Mouse (Mus musculus) cerebellum, postnatal 14 days (tissue): Measurements from ENCODE around the gene Irx3.

Experiments used
- DNase-seq, 2 experiments: peaks; one replicate each; pipeline ENCODE4 v3.0.0; 2021; ENCODE audit warnings: mixed read lengths in 2 of 2

Irx3 gene

DNA sequence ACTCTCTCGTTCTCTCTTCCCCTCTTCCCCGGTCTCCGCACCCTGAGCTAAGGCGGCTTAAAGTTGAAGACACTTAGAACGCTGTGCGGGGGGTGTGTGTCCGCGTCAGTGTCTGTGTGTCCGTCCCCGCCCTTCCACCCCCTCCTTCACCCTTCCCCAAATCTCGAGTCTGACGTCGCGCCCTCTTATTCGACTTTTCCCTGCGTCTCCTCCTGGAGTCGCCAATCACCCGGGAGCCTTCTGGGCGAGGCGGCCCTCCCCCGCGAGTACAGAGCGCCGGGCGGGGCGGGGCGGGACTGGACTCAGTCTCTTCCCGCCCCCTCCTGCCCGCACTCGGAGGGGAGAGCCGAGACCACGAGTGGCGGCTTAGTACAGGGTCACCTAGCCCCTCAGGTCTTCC, at the start of gene Irx3:
Gene Irx3 (minus strand): TSS at position 229 of the 400 bp plus-strand sequence.
- DNase-seq, result peak; percentile 66 to 73

- DNase-seq, result no peak
Observed at GRCm38 (mm10) chr8:91851359-91851758, 49.5 kb upstream of the Irx3 start.

DNA sequence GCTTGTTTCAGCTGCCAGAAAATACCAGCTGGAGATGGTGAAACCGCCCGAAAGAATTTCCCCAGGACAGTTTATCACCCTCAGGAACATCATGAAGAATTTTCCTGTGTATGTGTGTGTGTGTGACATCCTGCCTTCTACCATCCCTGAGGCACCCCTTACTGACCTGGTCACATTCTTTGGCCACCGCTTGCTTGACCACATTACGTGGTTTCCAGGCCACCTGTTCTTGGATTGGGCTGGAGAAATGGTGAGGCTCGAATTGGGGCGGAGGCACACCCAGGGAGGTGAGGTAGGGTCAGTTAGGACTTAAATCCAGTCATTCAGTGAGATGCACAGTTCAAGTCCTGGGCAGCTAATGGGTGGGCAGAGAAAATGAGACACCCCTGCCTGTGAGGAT, 48.1 kb upstream of the Irx3 start:
- DNase-seq, result no peak

GRCm38 (mm10) chr8:91849529-91849928, 47.7 kb upstream of the Irx3 start:
- no peak for DNase-seq

- DNase-seq, result no peak
Observed at GRCm38 (mm10) chr8:91845641-91846040, 43.8 kb upstream of the Irx3 start.

DNA sequence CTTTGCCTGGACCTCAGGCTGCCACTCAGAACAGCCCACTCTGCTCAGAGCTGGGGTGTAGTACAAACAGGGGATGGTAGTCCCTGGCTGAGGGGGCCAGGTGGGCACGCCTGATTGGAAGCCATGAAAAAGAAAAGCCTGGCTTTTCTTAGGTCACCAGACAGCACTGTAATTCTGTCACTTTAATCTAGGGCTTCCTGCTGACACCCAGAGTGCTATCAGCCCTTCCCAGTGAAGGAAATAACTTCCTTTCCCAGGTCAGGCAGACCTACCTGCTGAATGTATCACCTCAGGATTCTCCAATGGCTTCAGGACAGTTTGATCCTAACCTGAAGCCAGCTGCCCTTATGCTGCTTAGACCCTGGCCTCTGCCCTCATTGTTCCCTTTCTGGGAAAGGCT, 35.3 kb upstream of the Irx3 start:
- DNase-seq, result no peak

GRCm38 (mm10) chr8:91836685-91837084, 34.8 kb upstream of the Irx3 start:
- no peak for DNase-seq

DNA sequence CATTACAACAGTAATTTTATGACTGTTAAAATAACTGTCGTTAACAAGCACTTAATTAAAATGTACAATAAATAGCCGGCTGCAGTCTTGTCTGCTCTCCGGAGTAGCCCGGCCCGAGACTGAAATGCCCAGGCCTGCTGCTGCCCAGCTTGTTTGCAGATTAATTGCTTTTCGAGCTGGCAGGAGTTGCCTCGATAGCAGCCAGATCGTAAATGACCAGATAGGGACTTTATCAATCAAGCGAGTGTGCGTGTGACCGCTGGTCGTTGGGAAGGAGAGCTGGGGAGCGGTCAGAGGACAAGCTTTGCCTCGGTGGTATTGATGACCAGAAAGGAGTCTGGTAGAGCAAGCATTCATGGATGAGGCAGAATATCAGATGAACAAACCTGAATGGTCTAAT, 25.8 kb upstream of the Irx3 start:
- DNase-seq, result peak; percentile 20 to 34

DNA sequence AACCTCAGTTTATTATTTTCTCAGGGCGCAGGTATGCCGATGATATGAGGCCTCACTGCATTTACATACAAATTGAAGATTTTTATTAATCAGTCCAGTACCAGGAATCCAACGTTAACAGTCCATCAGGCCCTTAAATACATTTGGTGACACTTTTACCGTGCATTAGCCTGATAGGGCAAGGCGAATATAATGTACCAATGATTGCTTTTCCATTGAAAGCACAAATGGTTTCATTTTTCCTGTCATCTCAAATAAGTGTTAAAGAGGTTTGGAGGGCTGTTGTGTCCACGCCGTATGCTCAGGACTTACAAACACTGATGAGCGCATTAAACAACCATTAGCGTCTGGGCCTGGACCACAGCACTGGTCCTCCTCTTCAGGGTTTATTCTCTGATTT, 25.3 kb upstream of the Irx3 start:
- no peak for DNase-seq

DNA sequence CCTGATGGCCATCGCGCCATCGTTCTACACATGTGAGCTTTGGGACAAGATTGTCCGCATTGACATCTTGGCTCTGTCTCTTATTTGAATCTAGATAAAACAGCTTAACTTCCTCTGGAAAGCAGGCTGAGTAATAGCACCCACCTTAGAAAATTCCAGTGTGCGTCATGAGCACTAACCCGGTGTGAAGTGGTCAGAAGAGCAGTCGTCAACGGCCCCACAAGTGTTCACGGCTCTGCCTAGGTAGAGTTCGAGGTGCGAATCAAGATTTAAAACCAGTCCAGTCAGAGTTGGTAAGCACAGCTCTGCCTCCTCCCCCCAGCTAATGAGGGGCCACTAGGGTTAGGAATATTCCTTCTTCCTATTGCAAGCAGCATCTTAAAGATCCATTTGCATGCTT, 21.5 kb upstream of the Irx3 start:
- DNase-seq, result no peak

GRCm38 (mm10) chr8:91822746-91823145, 20.9 kb upstream of the Irx3 start:
- no peak for DNase-seq

DNA sequence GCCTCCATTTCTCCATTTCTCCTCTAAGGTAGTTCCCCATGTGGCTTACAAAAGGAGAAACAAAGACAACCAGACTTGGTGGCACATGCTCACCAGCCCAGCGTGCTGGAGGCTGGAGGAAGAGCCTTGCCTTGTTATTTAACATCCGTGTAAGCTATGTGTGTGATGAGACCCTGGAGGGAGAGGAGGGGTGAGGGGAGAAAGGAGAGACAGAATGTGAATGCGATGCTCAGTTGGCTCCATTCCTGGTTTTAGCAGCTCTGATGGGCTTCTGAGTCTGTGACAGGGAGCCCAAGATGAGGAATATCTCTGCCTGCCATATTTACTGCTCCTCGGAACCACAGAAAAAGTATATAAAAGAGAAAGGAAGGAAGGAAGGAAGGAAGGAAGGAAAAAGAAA, 20.1 kb upstream of the Irx3 start:
- no peak for DNase-seq

DNA sequence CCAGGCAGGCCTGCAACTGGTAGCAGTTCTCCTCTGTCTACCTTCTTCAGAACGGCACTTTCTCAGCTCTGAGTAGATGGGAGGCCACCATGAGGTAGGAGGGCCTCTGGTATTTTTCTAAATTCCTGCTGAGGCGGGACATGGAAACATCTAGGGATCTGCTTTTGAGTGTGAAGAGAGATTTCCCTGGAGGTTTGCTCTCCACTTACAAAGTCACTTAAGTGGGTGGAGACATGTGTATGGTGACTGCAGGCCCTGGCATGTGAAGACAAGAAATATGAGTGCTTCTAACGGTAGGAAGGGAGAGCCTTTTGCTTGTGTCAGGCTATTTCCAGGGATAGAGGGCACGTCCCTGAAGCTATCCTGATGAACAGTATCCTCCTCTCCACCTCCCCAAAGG, 17.9 kb upstream of the Irx3 start:
- DNase-seq, result no peak

DNA sequence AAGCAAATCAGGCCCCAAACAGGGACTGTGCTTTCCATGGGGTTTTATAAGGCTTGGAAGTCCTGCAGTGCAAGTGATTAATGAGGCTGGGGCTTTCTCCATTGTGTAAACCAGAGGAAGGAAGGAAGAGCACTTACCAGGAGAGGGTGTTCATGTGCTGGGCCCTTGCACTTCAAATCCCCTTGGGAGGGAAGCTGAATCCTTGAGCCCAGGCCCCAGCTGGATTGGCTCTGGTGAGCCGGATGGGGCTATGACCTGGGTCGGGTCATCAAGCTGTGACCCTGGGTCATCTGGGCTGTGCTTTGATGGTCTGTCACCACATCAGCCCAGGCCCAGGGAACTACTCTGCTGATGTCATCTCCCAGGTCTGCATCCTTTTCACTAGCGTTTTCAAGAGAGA, 16.9 kb upstream of the Irx3 start:
- DNase-seq, result no peak

DNA sequence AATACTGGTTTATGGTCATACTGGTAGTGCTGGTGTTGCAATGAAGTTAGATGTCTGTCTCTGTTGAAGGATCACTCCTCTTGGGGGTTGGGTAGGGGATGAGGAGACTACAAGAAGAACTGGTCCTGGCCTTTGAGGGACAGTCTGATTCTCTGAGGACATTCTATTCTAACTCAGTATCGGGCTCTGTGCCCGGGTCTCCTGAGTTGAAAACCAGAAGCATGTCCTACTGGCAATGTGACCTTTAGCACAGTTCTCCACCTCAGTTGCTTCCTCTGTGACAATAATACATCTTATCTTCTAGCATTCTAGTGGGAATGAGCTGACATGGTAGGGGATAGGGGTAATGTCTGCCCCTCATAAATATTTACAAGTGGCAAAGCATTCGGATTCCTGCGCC, 12.2 kb upstream of the Irx3 start:
- DNase-seq, result no peak

DNA sequence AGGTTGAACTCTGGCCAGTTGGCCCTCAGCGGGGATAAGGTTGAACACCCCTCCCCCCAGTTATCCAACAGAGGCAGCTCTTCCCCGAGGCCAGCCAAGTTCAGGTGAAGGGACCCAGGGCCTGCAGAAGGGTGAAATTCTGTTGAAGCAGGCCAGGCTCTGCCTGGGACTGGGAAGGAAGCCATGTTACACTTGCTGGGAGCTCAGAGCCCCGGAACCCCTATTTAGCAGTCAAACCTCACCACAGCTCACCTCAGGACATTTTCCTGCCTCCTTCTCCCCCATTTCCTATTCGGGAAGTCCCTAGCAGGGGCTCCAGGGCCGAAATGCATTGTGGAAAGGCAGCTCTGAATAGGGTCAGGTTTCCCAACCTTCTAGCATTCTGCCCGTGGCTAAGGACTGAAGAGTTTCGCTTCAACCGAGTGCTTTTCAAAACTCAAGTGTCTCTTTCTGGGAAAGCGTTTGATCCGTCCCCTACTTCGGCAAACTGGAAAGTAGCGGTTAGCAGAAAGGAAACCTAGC, 4.9 kb upstream of the Irx3 start:
- no peak for DNase-seq

- DNase-seq, result peak in 1 of 2 experiments; percentile 25
Observed at GRCm38 (mm10) chr8:91806084-91806719, 4.3 kb upstream of the Irx3 start.

GRCm38 (mm10) chr8:91805254-91805671, 3.4 kb upstream of the Irx3 start:
- DNase-seq, result peak in 1 of 2 experiments; percentile 41

GRCm38 (mm10) chr8:91804403-91805253, 2.8 kb upstream of the Irx3 start:
- DNase-seq, result no peak

- DNase-seq, result no peak
Observed at GRCm38 (mm10) chr8:91803515-91804402, 1.9 kb upstream of the Irx3 start.

DNA sequence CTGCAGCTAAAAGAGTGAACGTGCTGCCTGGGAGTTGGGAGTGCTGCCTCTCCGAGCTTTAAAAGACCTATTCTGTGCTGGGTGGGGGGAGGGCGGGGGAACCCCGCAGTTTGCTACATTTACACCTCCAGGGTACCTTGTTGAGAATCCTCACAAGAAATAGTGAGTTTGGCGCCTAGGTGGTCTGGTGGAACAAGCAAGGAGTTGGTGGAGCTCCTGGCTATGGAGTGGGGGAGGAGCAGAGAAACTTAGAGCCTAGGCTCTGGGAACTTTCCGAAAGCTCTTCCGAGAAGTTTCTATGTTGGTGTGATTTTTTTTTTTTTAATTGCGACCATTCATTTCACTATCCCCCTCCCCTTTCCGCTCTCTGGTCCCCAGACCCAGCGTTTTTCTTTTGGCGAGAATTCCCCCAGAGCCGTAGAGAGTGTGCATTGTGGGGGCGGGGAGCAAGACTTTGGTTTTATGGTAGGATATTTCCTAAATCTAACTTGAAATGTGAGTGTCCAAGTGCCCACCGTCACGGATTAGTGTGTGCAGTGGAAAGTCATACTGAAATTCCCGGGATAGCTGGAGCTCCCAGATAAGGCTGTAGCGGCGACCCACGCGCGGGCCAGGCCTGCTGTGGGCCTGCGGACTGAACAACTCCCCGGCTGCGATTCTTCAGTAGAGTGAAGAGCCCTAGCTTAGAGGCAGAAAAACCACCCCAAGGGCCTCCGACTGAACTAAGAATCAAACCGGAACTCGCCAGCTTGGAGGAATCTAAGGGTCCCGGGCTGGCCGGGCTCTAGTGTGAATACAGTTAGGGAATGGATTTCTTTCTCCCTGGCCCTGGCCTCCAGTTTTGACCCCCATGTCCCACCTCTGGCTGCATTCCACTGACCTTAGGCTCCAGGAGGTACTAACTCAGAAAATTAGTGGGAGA, 795 bp upstream of the Irx3 start:
- no peak for DNase-seq

DNA sequence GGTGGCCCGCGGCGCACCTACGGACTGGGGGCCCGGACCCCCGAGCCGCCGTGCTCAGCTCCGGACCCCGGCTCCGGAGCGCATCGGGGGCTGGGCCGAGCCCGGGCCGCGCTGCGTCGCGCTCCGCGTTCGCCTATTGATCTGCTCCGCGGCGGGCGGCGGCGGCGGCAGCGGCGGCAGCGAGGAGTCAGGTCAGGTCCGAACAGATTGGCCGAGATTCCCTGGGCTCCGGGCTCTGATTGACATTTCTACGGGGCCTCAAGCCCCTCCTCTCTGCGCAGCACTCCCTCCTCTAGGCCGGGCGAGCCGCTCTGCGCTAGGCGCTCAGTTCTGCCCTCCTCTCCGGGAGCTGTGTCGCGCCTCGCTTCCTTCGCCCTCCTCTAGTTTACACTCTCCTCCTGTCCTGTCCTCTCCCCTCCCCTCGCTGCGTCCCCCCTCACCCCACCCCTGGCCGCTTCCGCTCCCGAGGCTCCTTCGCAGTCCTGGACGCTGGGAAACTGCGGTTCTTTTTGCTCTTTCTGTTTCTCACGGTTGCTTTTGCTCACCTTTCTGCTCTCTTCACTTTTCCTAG, 541 bp downstream of the Irx3 start:
- DNase-seq, result peak; percentile 43 to 66
